Mouse (Mus musculus) liver, postnatal 0 days (tissue): ENCODE results near the gene Myo9a. TPM values are rescaled to one million over a fixed set of nuclear protein-coding genes. Genes with fewer than 3 reads are reported as not detected.

ENCODE experiments used
- ATAC-seq: fragments of 200-750 bp; cut with Nextera tagmentation; 2 replicates; pipeline ENCODE4 v1.8.0; 2017; ENCODE audit warnings: mild to moderate bottlenecking, moderate library complexity
- DNase-seq: peaks from one replicate; pipeline ENCODE4 v3.0.0-alpha.2; 2016
- H3K27ac ChIP-seq: fragments of 300-500 bp; sonication (generic); 2 replicates; pipeline ENCODE4 v1.5.1; 2014; ENCODE audit warnings: antibody characterized with exemption, moderate library complexity, mild to moderate bottlenecking, low read depth
- H3K27me3 ChIP-seq: fragments of 300-500 bp; sonication (generic); 2 replicates; pipeline ENCODE4 v1.6.1; 2014; ENCODE audit warnings: low read length, control low read depth, mixed read lengths; ENCODE audit not compliant: insufficient read depth
- H3K36me3 ChIP-seq: fragments of 300-500 bp; sonication (generic); replicated peaks from 2 replicates; pipeline ENCODE4 v1.6.1; 2014; ENCODE audit warnings: mild to moderate bottlenecking, control low read depth, low read length, moderate library complexity, mixed read lengths; ENCODE audit not compliant: insufficient read depth
- H3K4me1 ChIP-seq: fragments of 300-500 bp; sonication (generic); 2 replicates; pipeline ENCODE4 v1.6.1; 2014; ENCODE audit warnings: antibody characterized with exemption, mild to moderate bottlenecking, control low read depth; ENCODE audit not compliant: insufficient read depth
- H3K4me2 ChIP-seq: fragments of 300-500 bp; sonication (generic); 2 replicates; pipeline ENCODE4 v1.6.1; 2014; ENCODE audit warnings: low read depth, mild to moderate bottlenecking, low read length, moderate library complexity, mixed read lengths
- H3K4me3 ChIP-seq: fragments of 300-500 bp; sonication (generic); 2 replicates; pipeline ENCODE4 v1.5.1; 2014; ENCODE audit warnings: low read depth, low read length
- H3K9ac ChIP-seq: fragments of 300-500 bp; sonication (generic); replicated peaks from 2 replicates; pipeline ENCODE4 v1.6.1; 2014; ENCODE audit warnings: mild to moderate bottlenecking, moderate library complexity
- H3K9me3 ChIP-seq: fragments of 300-500 bp; sonication (generic); 2 replicates; pipeline ENCODE4 v1.6.1; 2016; ENCODE audit warnings: mild to moderate bottlenecking, control low read depth, low read length, mixed read lengths
- CTCF ChIP-seq: sonication (generic); IDR thresholded peaks from 2 replicates; pipeline ENCODE4 v1.5.1; 2016; ENCODE audit warnings: antibody characterized with exemption, low read depth
- EP300 ChIP-seq: IDR thresholded peaks from 2 replicates; pipeline ENCODE4 v1.6.1; 2016; ENCODE audit warnings: antibody characterized with exemption, low read depth, mild to moderate bottlenecking
- WGBS: fragments of 180-500 bp; shearing (Covaris S2); extraction: QIAGEN DNeasy Blood & Tissue Kit; methylation state at CpG from one replicate; pipeline ENCODE4 v1.1.7; 2014; ENCODE audit not compliant: insufficient replicate concordance; 5-methylcytosine and 5-hydroxymethylcytosine counted together
- polyA plus RNA-seq: library from polyadenylated mRNA; unstranded; fragments of >200 nt; fragmentation: Nextera tagmentation; extraction: Ambion mirVana; gene quantifications from 2 replicates; pipeline ENCODE4 v1.2.1, GENCODE M21; 2015

Myo9a gene
- polyA plus RNA-seq, 1 experiment from 2014 or later, result 2.9 TPM

DNA sequence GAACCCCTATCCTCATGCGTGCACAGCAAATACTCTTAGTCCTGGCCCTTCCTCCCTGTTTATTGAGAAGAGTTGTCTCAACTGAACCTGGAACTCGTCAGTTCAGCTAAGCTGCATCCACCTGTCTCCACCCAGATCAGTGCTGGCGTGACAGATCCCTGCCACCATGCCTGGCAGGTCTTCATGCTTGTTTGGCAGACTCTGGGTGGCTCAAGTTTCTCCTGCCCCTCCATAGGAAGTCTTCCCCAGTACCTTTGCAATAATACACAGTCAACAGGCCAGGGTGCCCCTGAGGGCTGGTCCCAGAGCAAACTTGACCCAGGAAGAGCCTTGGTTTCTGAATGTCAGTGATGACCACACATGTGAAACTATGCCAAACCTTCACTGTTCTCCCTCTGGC, 194.5 kb downstream of the Myo9a start:
- TF ChIP-seq EP300 (no peak), CTCF (no peak)
- H3K9me3 ChIP-seq, result no peaks in the 10 kb centered on the region
- no peak overlapping the region for H3K9ac ChIP-seq
- DNase-seq (no peak), ATAC-seq (no peak)
- no peaks in the 10 kb centered on the region for H3K4me1 ChIP-seq
- H3K36me3 ChIP-seq, result no peaks in the 10 kb centered on the region
- no peak overlapping the region for H3K4me3 ChIP-seq
- peaks cover 49% of the 10 kb centered on the region for H3K27me3 ChIP-seq
- H3K27ac ChIP-seq, result no peak overlapping the region
- 77% methylated on average over 3 of the region's 3 CpGs for WGBS
- H3K4me2 ChIP-seq, result no peak overlapping the region

DNA sequence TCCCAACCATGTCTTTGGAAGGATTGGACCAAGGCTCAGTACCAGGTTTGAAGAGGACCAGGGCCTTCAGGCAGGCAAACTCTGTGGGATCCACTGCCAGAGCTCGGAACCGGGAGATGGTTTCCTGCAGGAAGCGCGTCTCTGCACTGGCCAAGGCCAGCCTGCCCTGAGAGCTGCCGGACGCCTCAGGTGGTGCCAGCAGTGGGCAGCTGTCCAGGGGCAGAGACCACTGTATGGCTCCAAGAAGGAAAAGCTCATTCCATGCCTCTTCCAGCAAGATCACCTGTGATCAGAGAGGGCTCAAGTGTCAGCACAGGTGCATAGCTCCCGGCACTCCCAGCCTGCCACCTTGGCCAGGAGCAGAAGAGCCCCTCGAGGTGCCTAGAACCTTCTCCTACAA, 196.6 kb downstream of the Myo9a start:
- Histone ChIP-seq H3K27me3 (peaks cover 49% of the 10 kb centered on the region), H3K9ac (no peak overlapping the region), H3K9me3 (no peaks in the 10 kb centered on the region), H3K4me3 (no peak overlapping the region), H3K4me1 (no peaks in the 10 kb centered on the region), H3K27ac (no peak overlapping the region), H3K4me2 (no peak overlapping the region), H3K36me3 (no peaks in the 10 kb centered on the region)
- WGBS, result 76% methylated on average over 8 of the region's 8 CpGs
- no peak for DNase-seq
- TF ChIP-seq EP300, result no peak
- TF ChIP-seq CTCF, result no peak
- ATAC-seq, result no peak

DNA sequence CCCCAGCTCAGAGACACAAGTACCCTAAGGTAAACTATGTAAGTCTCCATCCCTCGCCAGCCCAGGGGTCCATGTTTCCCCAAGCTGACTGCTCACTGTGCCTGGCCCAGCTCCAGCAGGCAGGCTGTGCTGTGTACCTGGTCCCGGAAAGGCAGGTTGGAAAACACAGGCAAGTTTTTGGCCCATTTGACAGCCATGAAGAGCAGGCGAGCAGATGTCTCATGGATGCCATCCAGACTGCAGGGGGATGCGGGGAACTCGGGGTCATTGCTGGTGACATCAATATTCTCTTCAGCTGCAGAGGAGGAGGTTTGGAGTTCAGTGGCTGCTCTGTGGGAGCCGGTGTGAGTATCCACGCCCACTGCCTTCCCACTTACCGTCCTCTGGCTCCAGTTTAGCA, 197.5 kb downstream of the Myo9a start:
- Histone ChIP-seq H3K4me3 (no peak overlapping the region), H3K4me2 (no peak overlapping the region), H3K27me3 (peaks cover 49% of the 10 kb centered on the region), H3K27ac (no peak overlapping the region), H3K4me1 (no peaks in the 10 kb centered on the region), H3K9me3 (no peaks in the 10 kb centered on the region), H3K9ac (no peak overlapping the region), H3K36me3 (no peaks in the 10 kb centered on the region)
- DNase-seq (no peak), ATAC-seq (no peak)
- TF ChIP-seq CTCF, result no peak
- TF ChIP-seq EP300, result no peak
- 71% methylated on average over 8 of the region's 8 CpGs for WGBS

DNA sequence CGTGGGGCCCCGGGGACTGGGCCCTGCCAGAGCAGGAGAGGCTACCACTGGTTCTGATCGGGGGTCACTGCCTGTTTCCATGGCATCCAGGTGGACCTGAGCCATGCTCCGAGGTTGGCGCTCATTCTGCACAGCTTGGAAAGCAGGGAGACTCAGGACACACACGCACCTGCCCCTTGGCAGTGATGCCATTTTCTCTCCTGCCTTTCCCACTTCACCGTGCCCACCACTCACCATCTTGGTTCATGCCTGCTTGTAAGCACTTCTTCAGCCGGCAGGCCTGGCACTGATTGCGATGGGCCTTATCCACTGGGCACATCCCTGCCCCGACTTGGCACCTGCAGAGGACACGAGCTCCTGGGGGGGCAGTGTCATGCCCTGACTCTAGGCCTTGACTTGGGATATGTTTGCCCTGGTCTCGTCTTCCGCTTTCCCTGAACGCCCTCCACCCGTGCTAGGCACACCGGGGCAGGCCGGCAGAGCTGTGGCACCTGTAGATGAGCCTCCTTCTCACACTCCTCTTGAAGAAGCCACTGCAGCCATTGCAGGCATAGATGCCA, 198.1 kb downstream of the Myo9a start:
- no peak for TF ChIP-seq CTCF
- no peak for TF ChIP-seq EP300
- Histone ChIP-seq H3K4me2 (no peak overlapping the region), H3K9ac (no peak overlapping the region), H3K27me3 (peaks cover 49% of the 10 kb centered on the region), H3K27ac (no peak overlapping the region), H3K4me1 (no peaks in the 10 kb centered on the region), H3K4me3 (no peak overlapping the region), H3K36me3 (no peaks in the 10 kb centered on the region), H3K9me3 (no peaks in the 10 kb centered on the region)
- DNase-seq (no peak), ATAC-seq (no peak)
- WGBS, result 81% methylated on average over 17 of the region's 17 CpGs

DNA sequence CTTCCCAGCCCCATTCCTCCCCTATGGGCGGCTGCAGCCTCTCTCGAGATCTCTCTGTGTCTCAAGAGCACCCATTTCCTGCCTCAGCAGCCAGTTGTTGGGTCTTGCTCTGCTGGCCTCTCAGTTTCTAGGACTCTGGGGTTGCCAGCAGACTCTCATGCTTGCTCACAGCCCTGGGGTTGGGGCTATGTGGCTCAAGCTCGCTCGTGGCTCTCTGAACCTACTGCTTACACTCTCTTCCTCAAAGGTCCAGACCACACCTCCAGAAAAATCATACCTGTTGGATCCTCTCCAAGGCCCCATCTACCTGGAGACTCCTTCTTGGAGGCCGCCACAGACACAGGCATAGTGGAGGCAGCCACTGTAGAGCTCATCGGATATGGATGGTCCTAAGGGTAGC, 198.8 kb downstream of the Myo9a start:
- DNase-seq (no peak), ATAC-seq (no peak)
- Histone ChIP-seq H3K4me2 (no peak overlapping the region), H3K9me3 (no peaks in the 10 kb centered on the region), H3K9ac (no peak overlapping the region), H3K4me3 (no peak overlapping the region), H3K27ac (no peak overlapping the region), H3K36me3 (no peaks in the 10 kb centered on the region), H3K27me3 (peaks cover 47% of the 10 kb centered on the region), H3K4me1 (no peaks in the 10 kb centered on the region)
- no peak for TF ChIP-seq EP300
- TF ChIP-seq CTCF, result no peak
- WGBS, result 70% methylated on average over 6 of the region's 6 CpGs

DNA sequence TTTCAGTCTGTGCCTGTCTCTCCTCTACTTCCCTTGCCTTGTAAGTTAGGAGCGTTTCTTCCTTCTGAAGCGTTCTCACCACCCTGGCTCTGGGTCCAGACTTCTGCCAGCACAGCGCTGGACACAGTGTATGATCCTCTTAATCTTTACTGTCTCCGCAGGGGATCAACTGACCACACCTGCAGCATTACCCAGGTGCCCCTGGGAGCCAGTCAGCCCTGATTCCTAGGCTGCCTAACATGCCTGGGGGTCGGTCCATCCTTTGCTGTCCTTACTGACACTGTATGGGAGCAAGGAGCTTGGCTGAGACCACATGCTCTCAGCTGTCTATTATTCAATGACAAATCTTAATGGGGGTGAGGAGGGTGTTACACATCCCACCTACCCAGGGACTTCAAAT, 199.3 kb downstream of the Myo9a start:
- Histone ChIP-seq H3K36me3 (no peaks in the 10 kb centered on the region), H3K27ac (no peak overlapping the region), H3K27me3 (peaks cover 47% of the 10 kb centered on the region), H3K9ac (no peak overlapping the region), H3K9me3 (no peaks in the 10 kb centered on the region), H3K4me3 (no peak overlapping the region), H3K4me2 (no peak overlapping the region), H3K4me1 (no peaks in the 10 kb centered on the region)
- no peak for TF ChIP-seq CTCF
- no peak for TF ChIP-seq EP300
- DNase-seq (no peak), ATAC-seq (no peak)
- WGBS, result 67% methylated on average over 5 of the region's 5 CpGs
